ENCODE assay signal across 33 mouse cellular contexts in genomic region chr13:24721502-24721901, GRCm38 (mm10). TPM values are rescaled to one million over a fixed set of nuclear protein-coding genes. Genes with fewer than 3 reads are reported as not detected.
DNase-seq lines count a peak whose midpoint lies in the region; ATAC-seq lines count a peak whose summit lies in the region.
"Had no signal": no experiment of that assay in that cellular context is flagged by ENCODE, and none has a peak within 500 bp of the region (broad histone marks: within the 10 kb centered on the region; RNA-seq: fewer than 3 reads in every experiment).

No protein-coding gene starts in this region.

- peak; percentile 51; the same call in 1 of the 2 replicates for ATAC-seq in megakaryocyte, adult 5-6 weeks (ENCODE audit: poor library complexity, severe bottlenecking)
- ATAC-seq: liver, postnatal 0 days; lung, postnatal 0 days; Patski had no signal

- DNase-seq in kidney, postnatal 10 days: peak; percentile 36
- DNase-seq in kidney, postnatal 4 days: no peak
- peak; percentile 39 for DNase-seq in 416B (ENCODE audit: low read depth)
- DNase-seq in adrenal gland, adult 2 months: peak; percentile 77
- DNase-seq in urinary bladder, postnatal 36 days (ENCODE audit: low spot score in 2 of 2): no peak
- no peak for DNase-seq in cerebellum, adult 9-10 months
- DNase-seq: B cell, adult 2 months; cerebellum, adult 11-12 months; cerebellum, postnatal 25 days; gastrocnemius, postnatal 25 days; heart, postnatal 36 days; kidney, adult 18-20 months; liver, postnatal 0 days; thymus, adult 2 months had no signal

RNA-seq across cellular contexts. Expression of gene Armh2, which starts 19.5 kb away (rescaled TPM):
- total RNA-seq in adrenal gland, adult 2 months (2021): not detected
- not detected in 2 replicates for polyA plus RNA-seq in adrenal gland, adult 2 months (2012; rRNA removed)
- 0.22 TPM in 1 of 2 replicates, not detected in the other for total RNA-seq in megakaryocyte, adult 5-6 weeks (2015)
- total RNA-seq in megakaryocyte, adult 5-6 weeks (2017): not detected in 2 replicates
- total RNA-seq: CH12.LX; gastrocnemius, postnatal 25 days; heart, adult 8-10 months; heart, postnatal 36 days; layer of hippocampus, adult 18-20 months; layer of hippocampus, postnatal 25 days had no signal
- polyA plus RNA-seq: embryonic facial prominence, embryonic 13.5 days; erythroblast, embryonic 14.5 days; forebrain, embryonic 12.5 days; G1E; heart, embryonic 15.5 days; hindbrain, embryonic 13.5 days; limb, embryonic 11.5 days; liver, embryonic 11.5 days; liver, postnatal 0 days; lung, postnatal 0 days; macrophage; midbrain, embryonic 10.5 days; neural tube, embryonic 11.5 days; Patski; stomach, embryonic 15.5 days; thymus, adult 2 months had no signal

RNA-seq across cellular contexts. Expression of gene Gmnn, which starts 40.2 kb away (rescaled TPM):
- 10 to 100 TPM in 1 of 2 experiments, 1 to 10 TPM in 1; 4.4 to 12.1 TPM for total RNA-seq in adrenal gland, adult 2 months (2021)
- 0.85 TPM in 1 of 2 replicates, not detected in the other for polyA plus RNA-seq in adrenal gland, adult 2 months (2012; rRNA removed)
- total RNA-seq in megakaryocyte, adult 5-6 weeks (2015): 161 and 181 TPM in 2 replicates
- total RNA-seq in megakaryocyte, adult 5-6 weeks (2017): 175 and 177 TPM in 2 replicates

Comparison
In these comparisons a context has a peak if more than half of its experiments do, and no peak if none do; other contexts are left out.
1. DNase-seq: peak in kidney, postnatal 10 days (single experiment), 416B (single experiment) and adrenal gland, adult 2 months (single experiment); none in kidney, postnatal 4 days (0 of 2), urinary bladder, postnatal 36 days (0 of 2) and cerebellum, adult 9-10 months (single experiment).
2. RNA of gene Gmnn, which starts 40.2 kb away (total RNA-seq): 161 to 181 TPM in megakaryocyte, adult 5-6 weeks; 4.4 to 12.1 TPM in adrenal gland, adult 2 months; every median in the first group is over 10 times any median in the second.